Mouse (Mus musculus) C2C12 (cell line): Measurements from ENCODE around the gene Mbd4. TPM values are rescaled to one million over a fixed set of nuclear protein-coding genes. Genes with fewer than 3 reads are reported as not detected.
"Not testable (repeated sequence)": the region's sequence is repeated elsewhere in the genome, so short reads cannot be mapped to it uniquely, and the experiment has no call there.

Experiments
- H3K27me3 ChIP-seq: one replicate; pipeline ENCODE4 v1.6.1; 2011; ENCODE audit not compliant: control insufficient read depth, insufficient read depth, insufficient read length
- H3K36me3 ChIP-seq: one replicate; pipeline ENCODE4 v1.6.1; 2011; ENCODE audit not compliant: control insufficient read depth, insufficient read depth
- H3K4me3 ChIP-seq: one replicate; pipeline ENCODE4 v1.5.1; 2011; ENCODE audit warnings: mild to moderate bottlenecking, control low read depth; ENCODE audit not compliant: poor library complexity, insufficient read depth, severe bottlenecking
- H3K79me2 ChIP-seq: one replicate; pipeline ENCODE4 v1.6.1; 2011; ENCODE audit not compliant: control insufficient read depth, insufficient read depth
- H3K79me3 ChIP-seq: one replicate; pipeline ENCODE4 v1.6.1; 2011; ENCODE audit warnings: low read depth, control low read depth
- H3ac ChIP-seq: one replicate; pipeline ENCODE3; 2011; ENCODE audit warnings: low read depth; ENCODE audit not compliant: control insufficient read depth, insufficient read length
- CEBPB ChIP-seq: IDR thresholded peaks from one replicate; pipeline ENCODE4 v1.6.1; 2011; ENCODE audit warnings: low read depth, mild to moderate bottlenecking, control low read depth, moderate library complexity
- CTCF ChIP-seq: IDR thresholded peaks from one replicate; pipeline ENCODE4 v1.5.1; 2011; ENCODE audit not compliant: control insufficient read depth, insufficient read depth, insufficient read length
- FOSL1 ChIP-seq: IDR thresholded peaks from one replicate; pipeline ENCODE4 v1.8.0; 2011; ENCODE audit warnings: mild to moderate bottlenecking, low read length; ENCODE audit not compliant: poor library complexity, insufficient read depth, severe bottlenecking
- MAX ChIP-seq: IDR thresholded peaks from one replicate; pipeline ENCODE4 v1.6.1; 2011; ENCODE audit warnings: mild to moderate bottlenecking, control low read depth
- MYOD1 ChIP-seq: IDR thresholded peaks from one replicate; pipeline ENCODE4 v1.6.1; 2011; ENCODE audit warnings: low read depth; ENCODE audit not compliant: control insufficient read depth, insufficient read length
- MYOG ChIP-seq: IDR thresholded peaks from one replicate; pipeline ENCODE4 v1.6.1; 2011; ENCODE audit not compliant: control insufficient read depth, insufficient read length; ENCODE audit errors: extremely low read depth
- USF1 ChIP-seq: IDR thresholded peaks from one replicate; pipeline ENCODE4 v1.6.1; 2011; ENCODE audit warnings: low read depth, mild to moderate bottlenecking, control low read depth, moderate library complexity
- polyA plus RNA-seq: library from polyadenylated mRNA; unstranded; fragments of >200 nt; fragmentation: generic; extraction: Trizol; gene quantifications from one replicate; pipeline ENCODE4 v1.2.1, GENCODE M21; 2012; ENCODE audit warnings: missing spikeins

Gene Mbd4
- polyA plus RNA-seq, 1 experiment = 1.4 TPM

- no peak overlapping the region for H3K4me3 ChIP-seq
- H3ac ChIP-seq = no peak overlapping the region
- no peaks in the 10 kb centered on the region for H3K27me3 ChIP-seq
- no peaks in the 10 kb centered on the region for H3K36me3 ChIP-seq
- H3K79me2 ChIP-seq = no peaks in the 10 kb centered on the region
- no peaks in the 10 kb centered on the region for H3K79me3 ChIP-seq
- TF ChIP-seq CTCF (no peak), MAX (no peak), MYOG (no peak), FOSL1 (no peak), USF1 (no peak), MYOD1 (no peak), CEBPB (no peak)
Observed at GRCm38 (mm10) chr6:115877239-115877638, 24.1 kb upstream of the Mbd4 start.

GRCm38 (mm10) chr6:115871318-115871717, 18.1 kb upstream of the Mbd4 start:
- H3K4me3 ChIP-seq, H3K79me2 ChIP-seq, H3K36me3 ChIP-seq, H3ac ChIP-seq, H3K27me3 ChIP-seq, H3K79me3 ChIP-seq: not testable (repeated sequence)

- H3K4me3 ChIP-seq, H3K36me3 ChIP-seq, H3ac ChIP-seq, H3K79me3 ChIP-seq, H3K27me3 ChIP-seq, H3K79me2 ChIP-seq: not testable (repeated sequence)
Observed at GRCm38 (mm10) chr6:115867157-115867556, 14.0 kb upstream of the Mbd4 start.

- H3K36me3 ChIP-seq = peaks cover 7% of the 10 kb centered on the region
Observed at GRCm38 (mm10) chr6:115865246-115865645, 12.1 kb upstream of the Mbd4 start.

GRCm38 (mm10) chr6:115863340-115863841, 10.2 kb upstream of the Mbd4 start:
- no peak overlapping the region for H3ac ChIP-seq
- H3K79me2 ChIP-seq = no peaks in the 10 kb centered on the region
- TF ChIP-seq MAX (no peak), CTCF (no peak), FOSL1 (no peak), USF1 (no peak), CEBPB (no peak), MYOD1 (no peak), MYOG (no peak)
- H3K27me3 ChIP-seq = no peaks in the 10 kb centered on the region
- H3K4me3 ChIP-seq = no peak overlapping the region
- peaks cover 7% of the 10 kb centered on the region for H3K36me3 ChIP-seq
- H3K79me3 ChIP-seq = no peaks in the 10 kb centered on the region

More at GRCm38 (mm10) chr6:115865246-115865645, 12.1 kb upstream of the Mbd4 start:
- no peak overlapping the region for H3K4me3 ChIP-seq
- H3K27me3 ChIP-seq = no peaks in the 10 kb centered on the region
- no peak overlapping the region for H3ac ChIP-seq
- no peaks in the 10 kb centered on the region for H3K79me2 ChIP-seq
- no peak for TF ChIP-seq USF1
- TF ChIP-seq MAX = no peak
- TF ChIP-seq MYOG = no peak
- no peak for TF ChIP-seq CTCF
- no peak for TF ChIP-seq CEBPB
- no peak for TF ChIP-seq FOSL1
- no peak for TF ChIP-seq MYOD1
- H3K79me3 ChIP-seq = no peaks in the 10 kb centered on the region

GRCm38 (mm10) chr6:115860027-115860556, 6.9 kb upstream of the Mbd4 start:
- H3ac ChIP-seq = no peak overlapping the region
- no peaks in the 10 kb centered on the region for H3K27me3 ChIP-seq
- no peak for TF ChIP-seq FOSL1
- TF ChIP-seq USF1 = no peak
- TF ChIP-seq CEBPB = no peak
- TF ChIP-seq MYOD1 = no peak
- no peak for TF ChIP-seq MAX
- TF ChIP-seq CTCF = no peak
- TF ChIP-seq MYOG = no peak
- H3K79me3 ChIP-seq = no peaks in the 10 kb centered on the region
- no peak overlapping the region for H3K4me3 ChIP-seq
- H3K36me3 ChIP-seq = peaks cover 7% of the 10 kb centered on the region
- H3K79me2 ChIP-seq = no peaks in the 10 kb centered on the region
